Mouse (Mus musculus): ENCODE data around the gene Drap1. TPM values are rescaled to one million over a fixed set of nuclear protein-coding genes. Genes with fewer than 3 reads are reported as not detected.

The Drap1 gene
- polyA plus RNA-seq, 2 experiments, result 219 to 236 TPM

DNA sequence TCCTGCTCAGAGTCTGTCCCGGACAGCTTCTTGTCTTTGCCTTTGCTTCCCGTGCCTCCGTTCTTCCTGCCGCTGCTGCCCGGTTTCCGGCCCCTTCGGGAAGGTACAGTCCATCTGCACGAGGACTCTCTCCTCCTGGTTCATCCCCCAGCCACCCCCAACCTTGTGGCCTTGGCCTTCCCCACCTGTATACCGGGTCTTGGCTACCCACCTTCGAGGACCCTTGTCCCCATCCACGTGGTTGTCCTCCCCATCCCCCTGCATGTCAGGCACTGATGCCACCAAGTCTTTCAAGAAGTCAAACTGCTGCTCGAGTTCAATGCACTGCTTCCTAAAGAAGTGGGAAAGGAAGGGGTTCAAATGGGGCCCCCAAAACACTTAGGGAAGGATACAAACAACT lies 1.2 kb downstream of the Drap1 start:
- ATAC-seq (ENCODE audit: low FRiP score, low read depth) (no peak), DNase-seq (ENCODE audit: low spot score) (no peak)
- no peaks in the 10 kb centered on the region for H3K9me3 ChIP-seq (ENCODE audit: control insufficient read depth, low read length)
- H3K27me3 ChIP-seq (ENCODE audit: control insufficient read depth, insufficient read depth, low read length), result no peaks in the 10 kb centered on the region
- 61% methylated on average over 12 of the region's 12 CpGs for WGBS
- peak overlapping the region; percentile 83 for H3K9ac ChIP-seq (ENCODE audit: low read depth, low read length, severe bottlenecking)
- peak overlapping the region; percentile 83 for H3K4me2 ChIP-seq (replicated peaks; ENCODE audit: low read depth, low read length, severe bottlenecking)
- peaks cover 19% of the 10 kb centered on the region for H3K4me1 ChIP-seq (ENCODE audit: control insufficient read depth, insufficient read depth, low read length)
- H3K4me3 ChIP-seq (replicated peaks; ENCODE audit: low read length), result peak overlapping the region; percentile 91
- H3K27ac ChIP-seq (replicated peaks; ENCODE audit: low read depth, low read length), result peak overlapping the region; percentile 86
- no peak for TF ChIP-seq POLR2A (IDR thresholded peaks at IDR 0.05; ENCODE audit: borderline replicate concordance, extremely low read depth, insufficient read depth, insufficient read length)
- peaks cover 57% of the 10 kb centered on the region for H3K36me3 ChIP-seq (ENCODE audit: control insufficient read depth, insufficient read depth, low read length)

DNA sequence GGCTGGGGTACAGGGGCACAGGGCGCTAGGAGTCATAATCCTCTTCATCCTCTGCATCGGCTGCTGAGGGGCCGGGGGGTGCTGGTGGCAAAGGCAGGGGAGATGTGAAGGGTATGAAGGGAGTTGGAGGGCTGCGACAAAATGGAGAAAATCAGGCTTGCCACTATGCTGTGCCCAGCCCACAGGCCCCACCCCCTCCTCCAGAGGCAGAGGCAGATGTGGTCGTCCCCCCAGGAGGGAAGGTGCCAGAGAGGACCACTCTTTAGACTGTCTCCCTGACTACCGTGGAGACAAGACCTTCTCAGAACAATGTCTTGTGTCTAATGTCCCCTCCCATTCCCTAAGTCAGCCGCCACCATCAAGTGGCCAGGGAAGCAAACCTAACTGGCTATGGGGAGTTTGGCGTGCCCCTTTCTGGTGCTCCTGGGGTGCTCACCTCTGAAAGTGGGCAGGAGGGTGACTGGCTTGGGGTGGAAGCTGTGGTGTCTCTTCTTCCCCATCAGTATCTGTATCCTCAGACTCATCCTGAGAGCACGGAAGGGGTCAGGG lies 1.8 kb downstream of the Drap1 start:
- no peak for DNase-seq (ENCODE audit: low spot score)
- Histone ChIP-seq H3K4me2 (replicated peaks; ENCODE audit: low read depth, low read length, severe bottlenecking) (peak overlapping the region; percentile 83; the same call in 1 of the 2 replicates), H3K9me3 (ENCODE audit: control insufficient read depth, low read length) (no peaks in the 10 kb centered on the region), H3K27me3 (ENCODE audit: control insufficient read depth, insufficient read depth, low read length) (no peaks in the 10 kb centered on the region), H3K4me3 (replicated peaks; ENCODE audit: low read length) (peak overlapping the region; percentile 91; the same call in 1 of the 2 replicates), H3K9ac (ENCODE audit: low read depth, low read length, severe bottlenecking) (0 out of 2 replicates have a peak overlapping the region, but pooled peaks have one; percentile 83), H3K27ac (replicated peaks; ENCODE audit: low read depth, low read length) (no peak overlapping the region), H3K4me1 (ENCODE audit: control insufficient read depth, insufficient read depth, low read length) (peaks cover 19% of the 10 kb centered on the region), H3K36me3 (ENCODE audit: control insufficient read depth, insufficient read depth, low read length) (peaks cover 58% of the 10 kb centered on the region)
- WGBS, result 84% methylated on average over 9 of the region's 9 CpGs
- no peak for ATAC-seq (ENCODE audit: low FRiP score, low read depth)
- TF ChIP-seq POLR2A (IDR thresholded peaks at IDR 0.05; ENCODE audit: borderline replicate concordance, extremely low read depth, insufficient read depth, insufficient read length), result no peak

DNA sequence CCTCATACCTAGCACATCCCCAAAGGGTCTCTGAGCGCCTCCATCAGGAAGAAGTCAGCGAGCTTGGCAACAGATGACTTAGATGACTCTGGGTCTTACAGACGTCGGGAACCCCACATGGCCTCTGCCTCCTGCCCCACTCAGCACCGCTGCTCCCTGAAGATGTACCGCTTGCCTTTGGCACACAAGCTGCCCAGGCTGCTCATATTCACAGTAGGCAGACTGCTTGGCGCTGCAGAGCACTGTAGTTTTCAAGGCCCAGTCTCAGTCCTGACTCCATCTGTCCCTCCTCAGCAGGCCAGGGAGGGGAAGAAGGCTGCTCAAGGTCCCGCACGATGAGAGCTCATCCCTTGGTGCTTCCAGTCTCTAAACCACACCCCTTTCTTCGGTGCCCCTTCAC lies 2.5 kb downstream of the Drap1 start:
- H3K9ac ChIP-seq (ENCODE audit: low read depth, low read length, severe bottlenecking), result no peak overlapping the region
- TF ChIP-seq POLR2A (IDR thresholded peaks at IDR 0.05; ENCODE audit: borderline replicate concordance, extremely low read depth, insufficient read depth, insufficient read length), result no peak
- ATAC-seq (ENCODE audit: low FRiP score, low read depth) (no peak), DNase-seq (ENCODE audit: low spot score) (no peak)
- no peaks in the 10 kb centered on the region for H3K9me3 ChIP-seq (ENCODE audit: control insufficient read depth, low read length)
- no peak overlapping the region for H3K27ac ChIP-seq (replicated peaks; ENCODE audit: low read depth, low read length)
- no peaks in the 10 kb centered on the region for H3K27me3 ChIP-seq (ENCODE audit: control insufficient read depth, insufficient read depth, low read length)
- peaks cover 19% of the 10 kb centered on the region for H3K4me1 ChIP-seq (ENCODE audit: control insufficient read depth, insufficient read depth, low read length)
- H3K4me2 ChIP-seq (replicated peaks; ENCODE audit: low read depth, low read length, severe bottlenecking), result 0 out of 2 replicates have a peak overlapping the region, but pooled peaks have one; percentile 13
- no peak overlapping the region for H3K4me3 ChIP-seq (replicated peaks; ENCODE audit: low read length)
- H3K36me3 ChIP-seq (ENCODE audit: control insufficient read depth, insufficient read depth, low read length), result peaks cover 57% of the 10 kb centered on the region
- 89% methylated on average over 10 of the region's 10 CpGs for WGBS

DNA sequence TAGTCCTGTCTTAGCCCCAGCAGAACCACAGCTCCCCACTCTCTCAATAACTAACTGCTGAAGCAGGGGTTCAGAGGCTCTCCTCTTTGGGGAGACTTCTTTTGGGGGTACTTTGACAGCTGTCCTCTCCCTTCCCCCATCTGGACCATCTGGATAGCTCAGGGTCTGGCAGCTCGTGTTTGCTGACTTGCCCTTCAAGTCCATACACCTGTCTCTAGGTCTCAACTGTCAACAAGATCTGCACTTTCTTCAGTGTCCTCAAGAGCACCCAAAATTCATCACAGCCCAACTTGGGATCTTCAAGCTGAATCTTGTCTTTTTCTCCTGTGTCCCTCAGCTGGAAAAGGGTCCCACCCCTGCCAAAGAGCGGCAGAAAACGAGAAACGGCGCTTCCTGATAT lies 3.0 kb downstream of the Drap1 start:
- no peak for TF ChIP-seq POLR2A (IDR thresholded peaks at IDR 0.05; ENCODE audit: borderline replicate concordance, extremely low read depth, insufficient read depth, insufficient read length)
- no peak for DNase-seq (ENCODE audit: low spot score)
- H3K4me2 ChIP-seq (replicated peaks; ENCODE audit: low read depth, low read length, severe bottlenecking), result no peak overlapping the region
- no peaks in the 10 kb centered on the region for H3K27me3 ChIP-seq (ENCODE audit: control insufficient read depth, insufficient read depth, low read length)
- 90% methylated on average over 5 of the region's 5 CpGs for WGBS
- H3K4me1 ChIP-seq (ENCODE audit: control insufficient read depth, insufficient read depth, low read length), result peaks cover 19% of the 10 kb centered on the region
- ATAC-seq (ENCODE audit: low FRiP score, low read depth), result no peak
- no peak overlapping the region for H3K9ac ChIP-seq (ENCODE audit: low read depth, low read length, severe bottlenecking)
- H3K9me3 ChIP-seq (ENCODE audit: control insufficient read depth, low read length), result no peaks in the 10 kb centered on the region
- peaks cover 52% of the 10 kb centered on the region for H3K36me3 ChIP-seq (ENCODE audit: control insufficient read depth, insufficient read depth, low read length)
- H3K4me3 ChIP-seq (replicated peaks; ENCODE audit: low read length), result no peak overlapping the region
- no peak overlapping the region for H3K27ac ChIP-seq (replicated peaks; ENCODE audit: low read depth, low read length)

DNA sequence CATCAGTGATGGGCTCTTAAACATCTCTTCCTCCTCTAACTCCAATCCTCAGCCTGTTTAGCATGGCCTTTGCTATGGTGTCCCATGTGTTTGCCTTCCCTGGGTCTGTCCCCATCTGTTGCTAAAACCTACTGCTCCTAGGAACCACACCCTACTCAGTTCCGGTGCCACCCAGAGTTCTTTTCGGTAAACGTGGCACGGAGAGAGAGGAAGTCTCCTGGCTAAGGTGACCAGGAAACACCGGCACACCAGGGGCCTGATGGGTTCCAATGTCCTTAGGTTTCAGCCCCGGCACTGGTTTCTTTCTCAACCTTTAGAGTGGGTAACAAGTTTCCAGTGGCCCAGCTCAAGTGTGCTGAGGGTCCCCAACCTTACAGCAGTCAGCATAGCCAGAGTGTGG lies 4.2 kb downstream of the Drap1 start:
- WGBS, result 97% methylated on average over 6 of the region's 6 CpGs
- Histone ChIP-seq H3K4me2 (replicated peaks; ENCODE audit: low read depth, low read length, severe bottlenecking) (no peak overlapping the region), H3K36me3 (ENCODE audit: control insufficient read depth, insufficient read depth, low read length) (peaks cover 41% of the 10 kb centered on the region), H3K9me3 (ENCODE audit: control insufficient read depth, low read length) (no peaks in the 10 kb centered on the region), H3K27ac (replicated peaks; ENCODE audit: low read depth, low read length) (no peak overlapping the region), H3K4me3 (replicated peaks; ENCODE audit: low read length) (no peak overlapping the region), H3K27me3 (ENCODE audit: control insufficient read depth, insufficient read depth, low read length) (no peaks in the 10 kb centered on the region), H3K4me1 (ENCODE audit: control insufficient read depth, insufficient read depth, low read length) (peaks cover 10% of the 10 kb centered on the region), H3K9ac (ENCODE audit: low read depth, low read length, severe bottlenecking) (no peak overlapping the region)
- no peak for TF ChIP-seq POLR2A (IDR thresholded peaks at IDR 0.05; ENCODE audit: borderline replicate concordance, extremely low read depth, insufficient read depth, insufficient read length)
- ATAC-seq (ENCODE audit: low FRiP score, low read depth) (no peak), DNase-seq (ENCODE audit: low spot score) (no peak)

All from limb, embryonic 14.5 days (tissue).